ENCODE assay signal across 24 mouse cellular contexts in genomic region chr4:58696684-58697083, GRCm38 (mm10).
DNase-seq lines count a peak whose midpoint lies in the region; ATAC-seq and TF ChIP-seq lines count a peak whose summit lies in the region.
"Had no signal": no experiment of that assay in that cellular context is flagged by ENCODE, and none has a peak within 500 bp of the region (broad histone marks: within the 10 kb centered on the region; RNA-seq: fewer than 3 reads in every experiment).

No protein-coding gene starts in this region.

- no peak overlapping the region for H3K27ac ChIP-seq in lung, postnatal 0 days (ENCODE audit: low read length)
- peak overlapping the region; percentile 52; the same call in 1 of the 2 replicates for H3K27ac ChIP-seq in intestine, embryonic 16.5 days (ENCODE audit: low read length)
- no peak overlapping the region for H3K27ac ChIP-seq in stomach, postnatal 0 days (replicated peaks)
- H3K27ac ChIP-seq: gastrocnemius, adult 2 months; hindbrain, embryonic 14.5 days; left cerebral cortex, adult 2 months; limb, embryonic 15.5 days; liver, embryonic 14.5 days; midbrain, embryonic 10.5 days; neural tube, embryonic 15.5 days; stomach, embryonic 15.5 days had no signal

- H3K4me2 ChIP-seq in lung, postnatal 0 days (replicated peaks; ENCODE audit: low read depth, low read length) = no peak overlapping the region
- H3K4me2 ChIP-seq in intestine, embryonic 16.5 days (ENCODE audit: low read depth, low read length) = no peak overlapping the region
- H3K4me2 ChIP-seq in stomach, postnatal 0 days (replicated peaks; ENCODE audit: low read depth) = no peak overlapping the region
- H3K4me2 ChIP-seq: hindbrain, embryonic 14.5 days; limb, embryonic 15.5 days; neural tube, embryonic 15.5 days; stomach, embryonic 15.5 days had no signal

- H3K4me1 ChIP-seq in lung, postnatal 0 days (ENCODE audit: insufficient read depth, low read depth, low read length) = no peaks in the 10 kb centered on the region
- 0 out of 2 replicates have a peak, but pooled peaks cover 2% of the 10 kb centered on the region for H3K4me1 ChIP-seq in intestine, embryonic 16.5 days (ENCODE audit: control insufficient read depth, insufficient read depth, low read length)
- no peaks in the 10 kb centered on the region for H3K4me1 ChIP-seq in stomach, postnatal 0 days (replicated peaks; ENCODE audit: control insufficient read depth, insufficient read depth)
- H3K4me1 ChIP-seq: limb, embryonic 15.5 days; neural tube, embryonic 15.5 days; stomach, embryonic 15.5 days had no signal

- WGBS in lung, postnatal 0 days = 52% methylated on average over 4 of the region's 4 CpGs
- 43% methylated on average over 4 of the region's 4 CpGs for whole genome bisulfite sequencing in intestine, embryonic 16.5 days
- 40% methylated on average over 4 of the region's 4 CpGs for WGBS in stomach, postnatal 0 days

- ATAC-seq in lung, postnatal 0 days = no peak
- ATAC-seq in intestine, embryonic 16.5 days = peak; percentile 48
- ATAC-seq in stomach, postnatal 0 days (ENCODE audit: low FRiP score, low TSS enrichment) = no peak
- ATAC-seq: inflammation-experienced regulatory T-cells, adult 6 months had no signal

- no peak for TF ChIP-seq CTCF in lung, postnatal 0 days (IDR thresholded peaks at IDR 0.05)
- 0 out of 2 replicates have a peak, but pooled peaks have one; percentile 4 for TF ChIP-seq CTCF in stomach, postnatal 0 days (IDR thresholded peaks at IDR 0.05; ENCODE audit: low read depth)

- no peak overlapping the region for H3K9ac ChIP-seq in lung, postnatal 0 days (replicated peaks; ENCODE audit: low read depth)
- H3K9ac ChIP-seq in intestine, embryonic 16.5 days (ENCODE audit: low read depth, low read length) = no peak overlapping the region
- no peak overlapping the region for H3K9ac ChIP-seq in stomach, postnatal 0 days (ENCODE audit: low read length)
- H3K9ac ChIP-seq: hindbrain, embryonic 14.5 days; limb, embryonic 15.5 days; liver, embryonic 14.5 days; neural tube, embryonic 15.5 days; stomach, embryonic 15.5 days had no signal

- no peaks in the 10 kb centered on the region for H3K27me3 ChIP-seq in lung, postnatal 0 days (replicated peaks; ENCODE audit: insufficient read depth, low read length)
- no peaks in the 10 kb centered on the region for H3K27me3 ChIP-seq in intestine, embryonic 16.5 days (replicated peaks; ENCODE audit: control insufficient read depth, insufficient read depth, low read length)
- H3K27me3 ChIP-seq in stomach, postnatal 0 days (ENCODE audit: control insufficient read depth, insufficient read depth, low read length) = no peaks in the 10 kb centered on the region
- H3K27me3 ChIP-seq: limb, embryonic 15.5 days; neural tube, embryonic 15.5 days; stomach, embryonic 15.5 days had no signal

- DNase-seq in embryo, embryonic 10 days (ENCODE audit: low spot score) = peak; percentile 14
- DNase-seq in embryo, embryonic 10.5 days (ENCODE audit: low spot score) = no peak
- DNase-seq in lung, postnatal 10 days = peak; percentile 62
- DNase-seq in lung, postnatal 0 days (ENCODE audit: low spot score) = no peak
- DNase-seq in stomach, postnatal 0 days (ENCODE audit: low spot score) = no peak
- no peak for DNase-seq in cerebellum, postnatal 36 days
- DNase-seq: cerebellum, adult 9-10 months; gastrocnemius, adult 2 months; heart, postnatal 36 days; kidney, postnatal 4 days; left cerebral cortex, postnatal 4 days; right cerebral cortex, adult 18-20 months; right cerebral cortex, postnatal 4 days; thymus, adult 2 months; thymus, postnatal 4 days had no signal

- no peaks in the 10 kb centered on the region for H3K9me3 ChIP-seq in lung, postnatal 0 days (ENCODE audit: low read length)
- no peaks in the 10 kb centered on the region for H3K9me3 ChIP-seq in intestine, embryonic 16.5 days (ENCODE audit: control insufficient read depth, low read length)
- H3K9me3 ChIP-seq in stomach, postnatal 0 days (ENCODE audit: control insufficient read depth, low read length) = no peaks in the 10 kb centered on the region
- H3K9me3 ChIP-seq: limb, embryonic 15.5 days; midbrain, embryonic 10.5 days; neural tube, embryonic 15.5 days; stomach, embryonic 15.5 days had no signal

- H3K36me3 ChIP-seq in lung, postnatal 0 days (ENCODE audit: insufficient read depth, low read length) = no peaks in the 10 kb centered on the region
- no peaks in the 10 kb centered on the region for H3K36me3 ChIP-seq in intestine, embryonic 16.5 days (ENCODE audit: control insufficient read depth, insufficient read depth, low read length)
- no peaks in the 10 kb centered on the region for H3K36me3 ChIP-seq in stomach, postnatal 0 days (ENCODE audit: control insufficient read depth, insufficient read depth, low read length)
- H3K36me3 ChIP-seq: limb, embryonic 15.5 days; midbrain, embryonic 10.5 days; neural tube, embryonic 15.5 days; stomach, embryonic 15.5 days had no signal

- TF ChIP-seq EP300 in lung, postnatal 0 days (IDR thresholded peaks at IDR 0.05) = no peak
- TF ChIP-seq EP300 in stomach, postnatal 0 days (optimal IDR thresholded peaks at IDR 0.05) = no peak

- H3K4me3 ChIP-seq in lung, postnatal 0 days (ENCODE audit: low read depth, low read length) = no peak overlapping the region
- no peak overlapping the region for H3K4me3 ChIP-seq in intestine, embryonic 16.5 days (ENCODE audit: low read length)
- no peak overlapping the region for H3K4me3 ChIP-seq in stomach, postnatal 0 days (ENCODE audit: low read depth, low read length)
- H3K4me3 ChIP-seq: gastrocnemius, adult 2 months; left cerebral cortex, adult 2 months; limb, embryonic 15.5 days; midbrain, embryonic 10.5 days; neural tube, embryonic 15.5 days; stomach, embryonic 15.5 days had no signal

Comparison
In these comparisons a context has a peak if more than half of its experiments do, and no peak if none do; other contexts are left out.
1. DNase-seq: peak in embryo, embryonic 10 days (single experiment) and lung, postnatal 10 days (single experiment); none in embryo, embryonic 10.5 days (single experiment), lung, postnatal 0 days (single experiment), stomach, postnatal 0 days (single experiment) and cerebellum, postnatal 36 days (0 of 2).